Mouse (Mus musculus) lung, postnatal 0 days (tissue): Measurements from ENCODE around the gene Nppb.

Experiments used
- CTCF ChIP-seq: IDR thresholded peaks from 2 replicates; pipeline ENCODE4 v1.5.1; 2016; ENCODE audit warnings: antibody characterized with exemption, mild to moderate bottlenecking
- EP300 ChIP-seq: IDR thresholded peaks from 2 replicates; pipeline ENCODE4 v1.6.1; 2016; ENCODE audit warnings: antibody characterized with exemption, mild to moderate bottlenecking, control low read depth

DNA sequence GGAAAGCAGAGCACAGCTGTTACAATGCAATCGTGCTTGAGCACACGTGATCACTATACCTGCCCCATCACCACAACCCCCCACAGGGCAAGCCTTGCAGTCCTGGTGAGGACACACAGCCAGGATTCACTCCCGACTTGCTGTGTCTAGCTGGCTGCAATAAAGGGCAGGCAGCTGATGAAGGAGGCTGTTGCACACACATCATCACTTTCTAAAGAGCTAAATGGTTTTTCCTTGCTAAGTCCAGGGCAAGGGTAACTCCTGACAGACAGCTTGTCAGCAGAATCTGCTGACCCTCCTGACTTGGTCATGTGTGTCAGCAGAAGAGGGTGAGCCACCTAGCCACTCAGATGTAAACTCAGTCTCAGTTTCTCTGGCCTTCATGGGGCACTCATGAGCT, 31.4 kb downstream of the Nppb start:
- TF ChIP-seq CTCF = no peak
- no peak for TF ChIP-seq EP300
